Mouse (Mus musculus): ENCODE data around the gene Artn. TPM values are rescaled to one million over a fixed set of nuclear protein-coding genes. Genes with fewer than 3 reads are reported as not detected.

Gene Artn
- total RNA-seq (2021) = 1 to 10 TPM; 2.5 to 3.3 TPM

- DNase-seq = no peak
- intact Hi-C loops (cut with DNase I) = loop anchor here (5.0 kb wide), 1 partner anchor 153 kb away; no protein-coding TSS in a partner anchor
Observed at GRCm38 (mm10) chr4:117929391-117929881, at the start of gene Artn. Artn (minus strand) TSS chr4:117929763.

- DNase-seq = no peak
- intact Hi-C loops (cut with DNase I) = no loop called here
Observed at GRCm38 (mm10) chr4:117979181-117979580, 49.6 kb upstream of the Artn start.

DNA sequence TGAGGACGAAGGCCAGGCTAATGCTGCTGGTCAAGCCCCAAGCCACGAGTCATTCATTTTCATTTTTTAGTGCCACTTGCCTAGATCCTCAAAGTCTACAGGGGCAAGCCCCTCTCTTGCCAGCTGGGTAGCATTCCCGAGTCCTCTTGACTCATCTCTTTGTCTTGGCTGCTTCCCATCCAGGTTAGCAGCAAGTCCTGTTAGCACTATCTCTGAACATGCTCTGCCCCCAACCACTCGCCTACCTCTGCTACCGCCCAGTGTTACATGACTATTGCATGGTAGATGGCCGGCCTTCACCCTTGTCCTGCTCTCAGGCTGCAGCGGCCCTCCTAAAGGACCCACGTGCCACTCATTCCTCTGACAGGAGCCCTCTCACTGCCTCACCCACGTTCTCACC, 48.7 kb upstream of the Artn start:
- intact Hi-C loops (cut with DNase I) = no loop called here
- DNase-seq = no peak

GRCm38 (mm10) chr4:117977841-117978240, 48.3 kb upstream of the Artn start:
- DNase-seq = no peak
- intact Hi-C loops (cut with DNase I) = no loop called here

DNA sequence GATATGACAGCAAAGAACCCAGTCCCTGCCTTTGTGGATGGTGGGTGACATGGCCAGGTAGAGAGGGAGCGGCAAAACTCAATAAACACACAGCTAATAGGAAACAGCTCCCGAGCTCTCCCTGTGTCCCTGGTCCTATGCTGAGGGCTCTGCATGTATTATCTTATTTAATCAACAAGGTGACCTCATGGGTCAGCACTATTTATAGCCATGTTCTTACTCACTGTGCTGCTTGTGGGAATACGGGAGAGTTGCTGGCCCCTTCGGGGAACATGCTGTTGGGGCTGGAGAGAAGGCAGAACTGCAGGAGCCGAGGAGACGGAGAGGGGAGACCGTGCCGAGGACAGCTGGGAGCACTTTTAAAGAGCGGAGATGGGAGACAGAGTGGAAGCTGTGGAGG, 47.8 kb upstream of the Artn start:
- intact Hi-C loops (cut with DNase I) = no loop called here
- DNase-seq = no peak

GRCm38 (mm10) chr4:117975820-117976219, 46.3 kb upstream of the Artn start:
- DNase-seq = no peak
- intact Hi-C loops (cut with DNase I) = no loop called here

- DNase-seq = no peak
- intact Hi-C loops (cut with DNase I) = no loop called here
Observed at GRCm38 (mm10) chr4:117974719-117975118, 45.2 kb upstream of the Artn start.

DNA sequence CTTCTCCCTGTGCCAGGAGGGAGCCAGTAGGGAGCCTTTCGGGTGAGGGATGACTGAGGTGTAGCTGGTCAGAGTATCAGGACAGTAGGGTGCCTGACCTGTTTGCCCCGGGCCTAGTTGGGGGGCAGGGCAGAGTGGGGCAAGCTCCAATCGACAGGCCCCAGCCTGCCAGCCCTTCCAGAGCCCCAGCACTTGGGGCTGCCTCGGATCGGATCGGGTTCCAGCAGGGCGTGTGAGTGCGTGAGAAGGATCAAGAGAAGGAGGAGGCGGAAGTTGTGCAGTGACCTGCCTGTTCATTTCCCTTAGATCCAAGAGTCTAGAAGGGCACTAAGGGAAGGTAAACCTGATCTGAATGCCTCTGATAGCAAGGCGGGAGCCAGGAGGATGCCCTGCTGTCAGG, 43.4 kb upstream of the Artn start:
- no peak for DNase-seq
- intact Hi-C loops (cut with DNase I) = no loop called here

GRCm38 (mm10) chr4:117964346-117965025, 34.9 kb upstream of the Artn start:
- DNase-seq = no peak
- intact Hi-C loops (cut with DNase I) = no loop called here

GRCm38 (mm10) chr4:117957492-117957891, 27.9 kb upstream of the Artn start:
- peak; percentile 67 for DNase-seq
- intact Hi-C loops (cut with DNase I) = no loop called here

DNA sequence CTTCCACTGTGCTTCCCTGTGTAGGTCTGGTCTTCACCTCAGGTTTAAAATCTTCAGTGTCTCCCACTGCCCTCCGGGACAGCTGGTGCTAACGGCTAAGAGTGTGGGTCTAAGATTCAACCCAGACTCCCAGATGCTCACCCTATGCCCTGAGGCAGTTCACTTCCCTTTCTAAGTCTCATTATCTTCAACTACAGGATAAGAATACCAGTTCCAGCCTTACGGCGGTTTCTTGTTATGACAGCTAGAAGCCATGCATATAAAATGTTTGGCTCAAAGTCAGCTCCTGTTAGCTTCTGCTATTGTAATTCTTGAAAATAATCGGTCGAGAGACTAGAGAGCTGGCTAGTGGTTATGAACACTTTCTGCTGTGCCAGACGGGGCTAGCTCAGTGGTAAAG, 17.9 kb upstream of the Artn start:
- intact Hi-C loops (cut with DNase I) = no loop called here
- DNase-seq = no peak

- no peak for DNase-seq
- intact Hi-C loops (cut with DNase I) = no loop called here
Observed at GRCm38 (mm10) chr4:117946639-117947305, 17.2 kb upstream of the Artn start.

DNA sequence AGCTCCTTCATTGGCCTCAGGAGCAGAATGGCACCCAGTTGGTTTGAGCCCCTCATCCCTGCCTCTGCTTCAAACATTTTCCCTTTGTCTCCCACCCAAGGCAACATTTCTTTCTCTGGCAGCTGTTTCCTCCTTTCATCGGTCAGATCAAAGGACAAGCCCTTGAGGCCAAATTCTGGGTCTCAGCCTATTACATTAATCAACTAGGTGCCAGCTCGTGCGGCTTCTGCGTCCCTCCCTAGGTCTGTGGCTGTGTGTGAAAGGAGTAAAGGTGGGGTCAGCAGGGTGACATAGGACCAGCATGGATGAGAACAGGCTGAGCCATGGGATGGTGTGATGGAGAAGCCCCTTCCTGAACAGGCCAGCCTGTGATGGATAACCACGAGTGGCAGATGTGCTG, 13.8 kb upstream of the Artn start:
- intact Hi-C loops (cut with DNase I) = no loop called here
- DNase-seq = no peak

DNA sequence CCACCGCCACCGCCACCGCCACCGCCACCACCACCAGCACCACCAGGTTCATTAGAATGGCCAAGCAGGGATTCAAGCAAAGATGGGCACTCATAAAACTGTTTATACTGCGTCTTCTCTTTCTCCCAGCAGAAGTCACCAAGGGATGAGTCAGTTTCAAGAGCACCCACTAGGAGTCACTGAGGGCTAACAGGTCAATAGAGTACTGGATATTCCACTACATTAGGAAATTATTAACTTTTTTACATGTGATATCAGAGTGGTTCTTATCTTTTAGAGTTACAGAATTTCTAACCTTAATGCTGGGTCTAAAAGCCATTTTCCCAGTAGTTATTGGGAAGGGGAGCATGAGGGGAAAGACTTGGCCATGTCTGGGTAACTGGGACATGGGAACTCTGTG, 7.4 kb upstream of the Artn start:
- intact Hi-C loops (cut with DNase I) = no loop called here
- no peak for DNase-seq

GRCm38 (mm10) chr4:117934081-117934480, 4.5 kb upstream of the Artn start:
- no peak for DNase-seq
- intact Hi-C loops (cut with DNase I) = no loop called here

- no peak for DNase-seq
- intact Hi-C loops (cut with DNase I) = no loop called here
Observed at GRCm38 (mm10) chr4:117933248-117933647, 3.7 kb upstream of the Artn start.

DNA sequence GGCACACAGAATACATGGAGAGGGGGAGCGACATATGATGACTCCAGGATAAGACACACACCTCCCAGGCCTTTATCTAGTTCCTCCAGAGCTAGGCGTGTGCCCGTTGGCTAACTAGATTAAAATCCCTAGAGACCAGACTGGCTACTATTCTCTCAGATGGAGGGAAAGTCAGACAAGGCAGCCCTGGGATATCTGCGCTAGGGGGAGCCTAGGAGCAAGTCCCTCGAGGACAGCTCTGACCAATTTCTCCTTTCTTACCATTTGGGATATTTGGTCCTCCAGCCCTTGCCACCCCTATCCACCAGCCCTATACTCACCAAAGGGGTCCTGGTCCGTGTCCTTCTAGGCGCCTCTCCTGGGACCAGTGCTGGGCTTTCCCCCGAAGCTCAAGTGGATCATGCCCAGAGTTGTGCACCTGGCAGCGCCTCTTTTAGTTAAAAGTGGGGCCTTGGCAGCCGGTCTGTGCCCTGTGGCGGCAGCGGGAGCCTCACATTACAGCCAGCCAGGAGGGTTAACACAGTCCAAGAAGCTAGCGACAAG, 793 bp downstream of the Artn start:
- intact Hi-C loops (cut with DNase I) = loop anchor here (5.0 kb wide), 1 partner anchor 154 kb away; no protein-coding TSS in a partner anchor

DNA sequence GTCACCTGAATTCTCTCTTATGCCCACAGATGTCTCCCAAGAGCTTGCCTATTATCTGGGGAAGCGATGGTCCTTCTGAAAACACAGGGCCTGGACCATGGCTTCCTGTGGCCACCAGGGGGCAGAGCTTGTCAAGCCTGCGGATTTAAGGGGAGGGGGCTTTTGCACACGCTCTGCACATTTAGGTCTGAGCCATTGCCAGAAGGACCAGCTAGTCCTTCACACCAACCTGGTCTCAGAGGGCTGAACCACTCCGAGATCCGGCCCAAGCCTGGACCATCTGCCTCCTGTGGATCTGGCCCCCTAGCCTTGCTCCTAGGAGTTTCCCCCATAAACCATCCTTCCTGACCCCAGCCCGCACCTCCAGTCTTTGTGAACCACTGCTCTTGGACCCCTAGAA, 1.3 kb downstream of the Artn start:
- intact Hi-C loops (cut with DNase I) = loop anchor here (5.0 kb wide), 1 partner anchor 154 kb away; no protein-coding TSS in a partner anchor
- DNase-seq = peak; percentile 76

More for the DNA sequence above, 793 bp downstream of the Artn start:
- DNase-seq = peak; percentile 44

DNA sequence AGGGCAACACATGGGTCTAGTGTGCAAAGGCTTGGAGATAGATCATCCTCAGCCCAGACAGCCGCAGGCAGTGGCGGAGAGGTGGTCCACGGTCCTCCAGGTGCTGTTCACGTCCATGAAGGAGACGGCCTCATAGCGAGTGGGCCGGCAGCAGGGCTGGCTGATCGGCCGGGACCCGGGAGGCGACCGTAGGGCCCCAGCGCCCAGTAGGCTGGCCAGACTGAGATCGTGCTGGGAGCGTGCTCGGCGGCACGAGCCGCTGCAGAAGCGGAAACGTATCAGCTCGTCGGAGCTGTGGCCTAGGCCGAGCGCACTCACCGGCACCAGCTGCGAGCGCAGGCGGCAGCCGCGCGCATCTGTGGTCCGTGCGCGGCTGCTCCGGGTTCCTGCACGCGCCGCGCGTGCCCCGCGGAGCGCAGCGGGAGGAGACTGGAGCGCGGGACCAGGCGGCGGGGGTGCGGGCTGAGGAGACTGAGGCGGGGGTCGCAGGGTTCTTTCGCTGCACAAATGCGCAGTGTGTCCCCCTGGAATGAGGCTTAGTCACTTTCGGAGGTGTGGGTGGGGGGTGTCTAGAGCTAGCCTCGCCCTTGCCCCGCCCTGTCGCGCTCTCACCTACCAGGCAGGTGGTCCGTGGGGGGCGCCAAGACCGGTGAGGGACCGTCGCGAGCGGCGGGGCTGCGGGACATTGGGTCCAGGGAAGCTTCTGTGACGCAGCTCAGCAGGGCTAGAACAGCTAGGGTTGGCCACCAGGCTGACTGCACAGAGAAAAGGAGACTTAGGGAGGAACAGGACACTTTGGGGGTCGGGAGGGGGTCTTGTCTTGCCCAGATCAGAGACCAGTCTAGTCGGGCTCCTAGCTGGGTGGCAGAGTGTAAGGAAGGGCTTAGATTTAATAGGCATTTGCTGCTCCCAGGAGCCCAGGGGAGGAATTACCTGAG, 2.7 kb downstream of the Artn start:
- DNase-seq = peak; percentile 42
- intact Hi-C loops (cut with DNase I) = loop anchor here (5.0 kb wide), 1 partner anchor 155 kb away; no protein-coding TSS in a partner anchor

- intact Hi-C loops (cut with DNase I) = loop anchor here (5.0 kb wide), 1 partner anchor 157 kb away; no protein-coding TSS in a partner anchor
- no peak for DNase-seq
Observed at GRCm38 (mm10) chr4:117924916-117925315, 4.6 kb downstream of the Artn start.

- intact Hi-C loops (cut with DNase I) = no loop called here
- no peak for DNase-seq
Observed at GRCm38 (mm10) chr4:117923450-117923849, 6.1 kb downstream of the Artn start.

Measured in left cerebral cortex, postnatal 4 days (tissue).